Mouse (Mus musculus) bone marrow, adult 2 months (tissue): ENCODE results near the gene Podxl2. TPM values are rescaled to one million over a fixed set of nuclear protein-coding genes. Genes with fewer than 3 reads are reported as not detected.
A peak's percentile ranks its signal among the peaks of the same experiment; 100 is the strongest.

Experiments used
- H3K27ac ChIP-seq: fragments of 200-500 bp; 2 replicates; pipeline ENCODE4 v1.5.1; 2012; ENCODE audit warnings: low read depth, mild to moderate bottlenecking, control low read depth, inconsistent platforms, low read length; ENCODE audit not compliant: control insufficient read depth, poor library complexity, insufficient read depth
- H3K4me1 ChIP-seq: fragments of 200-500 bp; 2 replicates; pipeline ENCODE4 v1.6.1; 2011; ENCODE audit warnings: low read length; ENCODE audit not compliant: control insufficient read depth, insufficient read depth
- H3K4me3 ChIP-seq: fragments of 200-500 bp; replicated peaks from 2 replicates; pipeline ENCODE3; 2011; ENCODE audit warnings: mild to moderate bottlenecking, low read depth, low read length, control low read depth; ENCODE audit not compliant: control insufficient read depth
- CTCF ChIP-seq: fragments of 200-500 bp; IDR thresholded peaks from 2 replicates; pipeline ENCODE4 v1.5.1; 2011; ENCODE audit warnings: low read length, control low read depth; ENCODE audit not compliant: control insufficient read depth, insufficient read depth
- POLR2A ChIP-seq: fragments of 200-500 bp; IDR thresholded peaks from 2 replicates; pipeline ENCODE4 v1.6.1; 2011; ENCODE audit warnings: low read depth, mild to moderate bottlenecking, control low read depth, low read length, borderline replicate concordance; ENCODE audit not compliant: control insufficient read depth
- WGBS: fragments of 180-500 bp; shearing (Covaris S2); methylation state at CpG from one replicate; pipeline ENCODE4 v1.1.7; 2018; 5-methylcytosine and 5-hydroxymethylcytosine counted together
- polyA plus RNA-seq: library from polyadenylated mRNA; stranded (reverse); fragments of >200 nt; gene quantifications from 2 replicates; pipeline ENCODE4 v1.2.4, GENCODE M21; 2011; ENCODE audit warnings: low replicate concordance; ENCODE audit not compliant: missing spikeins, insufficient read depth, insufficient read length

Podxl2 gene
- polyA plus RNA-seq, 1 experiment = 2.5 TPM

GRCm38 (mm10) chr6:88813832-88814231 lies 61.0 kb downstream of the Podxl2 start:
- TF ChIP-seq CTCF = no peak
- no peak for TF ChIP-seq POLR2A
- H3K27ac ChIP-seq = no peak overlapping the region
- H3K4me1 ChIP-seq = peaks cover 3% of the 10 kb centered on the region; the same call in 1 of the 2 replicates
- 80% methylated on average over 10 of the region's 10 CpGs for WGBS
- H3K4me3 ChIP-seq = no peak overlapping the region

GRCm38 (mm10) chr6:88812886-88813285 lies 62.0 kb downstream of the Podxl2 start:
- Histone ChIP-seq H3K4me1 (peaks cover 3% of the 10 kb centered on the region; the same call in 1 of the 2 replicates), H3K27ac (no peak overlapping the region), H3K4me3 (no peak overlapping the region)
- WGBS = 67% methylated on average over 3 of the region's 3 CpGs
- TF ChIP-seq POLR2A (no peak), CTCF (peak; percentile 34; the same call in 1 of the 2 replicates)

- peaks cover 3% of the 10 kb centered on the region; the same call in 1 of the 2 replicates for H3K4me1 ChIP-seq
- no peak overlapping the region for H3K27ac ChIP-seq
- no peak overlapping the region for H3K4me3 ChIP-seq
- TF ChIP-seq CTCF (no peak), POLR2A (no peak)
- 34% methylated on average over 7 of the region's 7 CpGs for WGBS
Measured at GRCm38 (mm10) chr6:88811880-88812400, 62.9 kb downstream of the Podxl2 start.

DNA sequence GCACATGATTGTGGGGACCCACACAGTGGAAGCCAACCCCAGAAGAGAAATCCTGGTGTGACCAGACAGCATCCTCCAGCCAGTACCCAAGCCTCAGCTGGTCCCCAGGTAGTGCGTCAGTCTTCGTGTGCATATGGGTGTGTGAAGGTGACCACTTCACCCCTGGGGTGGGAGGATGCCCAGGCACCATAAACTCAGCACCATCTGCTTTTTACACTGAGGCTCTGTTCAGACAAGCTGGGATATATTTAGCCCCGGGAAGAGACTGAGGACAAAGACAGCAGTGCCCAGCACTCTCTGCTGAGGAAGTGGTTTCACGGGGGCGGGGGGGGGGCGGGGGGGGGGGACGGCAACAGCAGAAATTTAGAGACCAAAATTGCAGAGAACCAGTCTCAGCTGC lies 63.4 kb downstream of the Podxl2 start:
- no peak for TF ChIP-seq CTCF
- no peak for TF ChIP-seq POLR2A
- WGBS = 7% methylated on average over 7 of the region's 7 CpGs
- Histone ChIP-seq H3K4me1 (peaks cover 3% of the 10 kb centered on the region; the same call in 1 of the 2 replicates), H3K27ac (no peak overlapping the region), H3K4me3 (no peak overlapping the region)

DNA sequence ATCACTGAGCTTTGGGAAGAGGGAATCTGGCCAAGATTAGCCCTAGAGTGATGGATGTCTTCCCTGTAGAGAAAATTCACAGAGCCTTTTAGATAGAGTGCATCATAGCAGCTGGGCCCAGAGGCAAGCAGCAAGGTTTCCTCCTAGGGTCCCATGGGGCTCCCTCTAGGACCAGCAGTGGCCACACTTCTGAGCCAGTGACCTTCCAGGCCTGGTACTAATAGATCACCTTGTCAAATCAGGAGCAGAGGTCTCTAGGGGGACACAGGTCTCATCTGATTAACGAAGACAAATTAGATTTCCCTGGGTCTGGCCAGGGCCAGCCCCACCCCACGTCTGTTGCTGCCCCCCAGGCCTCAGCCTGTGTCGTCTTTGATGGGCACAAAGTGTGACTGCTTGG lies 64.6 kb downstream of the Podxl2 start:
- H3K27ac ChIP-seq = no peak overlapping the region
- 85% methylated on average over 3 of the region's 3 CpGs for WGBS
- TF ChIP-seq CTCF (no peak), POLR2A (no peak)
- H3K4me3 ChIP-seq = no peak overlapping the region
- H3K4me1 ChIP-seq = peaks cover 3% of the 10 kb centered on the region; the same call in 1 of the 2 replicates

- Histone ChIP-seq H3K4me1 (peaks cover 3% of the 10 kb centered on the region; the same call in 1 of the 2 replicates), H3K4me3 (no peak overlapping the region), H3K27ac (no peak overlapping the region)
- WGBS = 87% methylated on average over 23 of the region's 23 CpGs
- no peak for TF ChIP-seq CTCF
- TF ChIP-seq POLR2A = no peak
Measured at GRCm38 (mm10) chr6:88809091-88810037, 65.5 kb downstream of the Podxl2 start.

DNA sequence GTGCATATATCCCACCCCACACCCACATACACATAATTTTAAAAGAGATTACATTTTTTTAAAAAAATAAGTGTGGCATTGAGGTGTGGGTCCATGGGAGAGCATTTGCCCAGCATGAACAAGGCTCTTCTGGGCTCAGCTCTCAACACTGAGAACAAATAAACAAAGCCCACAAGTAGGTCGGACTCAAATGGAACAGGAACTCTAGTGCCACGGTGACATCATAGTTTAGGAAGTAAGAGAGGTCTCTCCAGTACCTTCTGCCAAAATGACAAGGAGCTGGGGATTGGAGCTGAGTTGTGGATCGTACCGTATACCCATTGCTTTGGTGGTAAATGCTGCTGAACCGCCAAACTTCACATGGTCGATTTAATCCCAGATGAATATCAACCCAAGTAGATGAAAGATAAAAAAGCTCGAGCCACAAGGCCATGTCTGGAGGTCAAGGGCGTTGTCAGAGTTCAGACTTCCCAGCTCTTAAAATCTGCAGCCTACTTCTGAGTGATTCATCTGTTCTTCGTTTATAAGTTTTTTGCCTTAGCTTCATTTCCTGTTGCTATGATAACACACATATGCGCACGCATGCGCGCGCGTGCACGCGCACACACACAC lies 69.8 kb downstream of the Podxl2 start:
- 82% methylated on average over 17 of the region's 17 CpGs for WGBS
- Histone ChIP-seq H3K4me3 (no peak overlapping the region), H3K4me1 (peaks cover 5% of the 10 kb centered on the region; the same call in 1 of the 2 replicates), H3K27ac (no peak overlapping the region)
- TF ChIP-seq POLR2A = no peak
- TF ChIP-seq CTCF = no peak
